Mouse (Mus musculus) liver, adult 2 months (tissue): ENCODE measurements around the gene Pomt1.

Experiments
- CTCF ChIP-seq: fragments of 200-500 bp; IDR thresholded peaks from 2 replicates; pipeline ENCODE4 v1.5.1; 2011; ENCODE audit warnings: low read depth, low read length, control low read depth
- POLR2A ChIP-seq: fragments of 200-500 bp; IDR thresholded peaks from 2 replicates; pipeline ENCODE4 v1.6.1; 2011; ENCODE audit warnings: low read length, control low read depth; ENCODE audit not compliant: insufficient read depth; ENCODE audit errors: extremely low read depth

DNA sequence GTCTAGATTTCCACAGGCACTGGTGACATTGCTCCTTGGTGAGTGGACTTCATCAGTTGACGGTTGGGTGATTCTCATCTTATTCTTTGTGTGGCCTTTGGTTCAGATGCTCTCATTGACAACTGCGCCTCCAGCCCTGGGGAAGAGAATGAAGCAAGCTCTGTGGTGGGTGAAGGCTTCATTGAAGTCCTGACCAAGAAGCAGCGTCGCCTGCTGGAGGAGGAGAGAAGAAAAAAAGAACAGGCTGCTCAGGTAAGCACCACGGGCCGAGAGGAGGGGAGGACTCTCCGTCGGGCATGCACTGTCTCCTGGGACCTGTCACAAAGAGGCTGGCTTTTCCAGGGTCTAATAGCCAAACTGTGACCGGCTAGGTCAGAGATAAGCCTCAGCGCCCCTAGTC is 19.9 kb upstream of the Pomt1 start:
- TF ChIP-seq POLR2A, result no peak
- TF ChIP-seq CTCF, result no peak
